Mouse (Mus musculus): ENCODE data around the gene Srrt.

Gene Srrt

DNA sequence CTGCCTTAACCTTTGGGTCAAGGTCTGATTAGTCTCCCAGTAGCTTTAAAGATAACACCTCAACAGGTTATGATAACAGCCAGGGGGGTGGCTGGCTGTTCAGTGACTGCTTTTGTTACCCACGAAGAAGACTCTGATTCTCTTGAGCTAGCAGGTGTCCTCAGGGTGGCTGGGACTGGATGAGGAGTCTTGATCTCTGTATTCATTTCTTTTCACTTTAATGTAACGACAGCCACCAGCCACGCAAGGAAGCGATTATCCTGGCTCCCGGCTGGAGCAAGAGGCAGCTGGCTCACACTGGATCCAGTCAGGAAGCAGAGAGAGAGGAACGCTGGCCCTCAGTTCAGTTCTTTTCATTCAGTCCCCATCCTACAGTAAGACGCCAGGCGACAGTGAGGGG is 29.7 kb upstream of the Srrt start:
- no peak for DNase-seq

DNA sequence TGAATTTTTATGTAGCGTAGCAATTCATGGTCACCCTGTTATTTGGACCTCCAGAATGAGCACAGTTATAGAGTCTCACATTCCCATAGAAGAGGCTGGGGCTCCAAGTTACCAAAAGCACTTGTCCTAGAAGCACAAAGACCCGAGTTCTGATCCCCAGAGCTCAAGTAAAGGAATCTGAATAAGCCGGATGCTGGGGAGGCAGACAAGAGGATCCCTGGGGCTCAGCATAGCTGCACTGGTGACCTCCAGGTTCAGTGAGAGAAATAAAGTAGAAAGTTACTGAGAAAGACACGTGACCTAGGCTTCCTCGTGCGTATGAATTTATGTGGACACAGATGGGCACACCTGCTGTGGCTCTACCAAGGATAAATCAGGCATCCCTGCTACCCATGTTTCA is 27.6 kb upstream of the Srrt start:
- DNase-seq = no peak

DNA sequence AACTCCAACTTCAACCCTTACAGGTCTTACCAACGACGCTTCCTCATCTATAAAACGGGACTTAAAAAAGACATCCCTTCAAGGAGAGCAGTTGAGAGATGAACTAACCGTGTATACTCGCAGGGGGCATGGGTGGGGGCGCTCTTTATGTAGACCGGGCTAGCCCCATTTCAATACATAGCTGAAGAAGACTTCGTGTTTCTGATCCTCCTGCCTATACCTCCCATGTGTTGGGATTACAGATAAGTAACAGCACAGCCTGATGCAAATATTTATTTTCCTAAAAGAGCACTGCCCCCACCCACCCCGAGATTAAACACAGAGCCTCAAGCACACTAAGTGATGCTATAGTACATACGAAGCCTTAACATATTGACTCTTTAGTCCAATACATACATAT is 26.8 kb upstream of the Srrt start:
- DNase-seq = no peak

DNA sequence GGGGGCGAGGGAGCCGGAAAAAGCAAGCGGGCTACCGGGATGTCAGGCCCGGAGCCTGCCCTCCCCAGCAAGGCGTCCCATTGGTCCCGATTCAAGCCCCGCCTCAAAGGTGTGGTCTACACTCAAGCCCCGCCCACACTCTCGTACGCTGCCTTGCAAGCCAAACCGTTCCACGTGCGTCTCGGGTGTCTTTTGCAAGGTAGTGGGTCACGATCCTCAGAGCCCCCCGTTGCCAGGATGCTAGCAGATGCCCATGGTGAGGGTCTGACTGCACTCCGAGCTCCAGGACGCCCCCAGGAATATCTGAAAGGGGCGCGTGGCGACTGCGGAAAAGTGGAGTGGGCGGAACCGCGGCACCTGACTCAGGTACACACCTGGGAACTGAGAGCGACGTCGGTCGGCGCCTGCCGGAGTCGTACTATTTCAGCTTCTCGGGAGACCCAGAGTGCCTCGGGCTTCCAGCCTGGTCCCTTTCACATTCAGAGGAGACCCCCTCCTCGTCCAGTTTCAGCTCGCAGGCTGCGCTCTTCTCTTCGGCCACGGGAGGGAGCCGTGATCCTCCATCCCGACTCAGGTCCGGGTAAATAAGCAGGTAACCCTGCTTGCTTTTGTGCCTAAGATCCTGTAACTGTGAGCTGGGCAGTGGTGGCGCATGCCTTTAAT is 26.2 kb upstream of the Srrt start, which contains the start of gene Slc12a9:
Gene Slc12a9, minus strand, starts transcription at position 86 of the 663 bp plus-strand sequence.
- DNase-seq = peak; percentile 94

DNA sequence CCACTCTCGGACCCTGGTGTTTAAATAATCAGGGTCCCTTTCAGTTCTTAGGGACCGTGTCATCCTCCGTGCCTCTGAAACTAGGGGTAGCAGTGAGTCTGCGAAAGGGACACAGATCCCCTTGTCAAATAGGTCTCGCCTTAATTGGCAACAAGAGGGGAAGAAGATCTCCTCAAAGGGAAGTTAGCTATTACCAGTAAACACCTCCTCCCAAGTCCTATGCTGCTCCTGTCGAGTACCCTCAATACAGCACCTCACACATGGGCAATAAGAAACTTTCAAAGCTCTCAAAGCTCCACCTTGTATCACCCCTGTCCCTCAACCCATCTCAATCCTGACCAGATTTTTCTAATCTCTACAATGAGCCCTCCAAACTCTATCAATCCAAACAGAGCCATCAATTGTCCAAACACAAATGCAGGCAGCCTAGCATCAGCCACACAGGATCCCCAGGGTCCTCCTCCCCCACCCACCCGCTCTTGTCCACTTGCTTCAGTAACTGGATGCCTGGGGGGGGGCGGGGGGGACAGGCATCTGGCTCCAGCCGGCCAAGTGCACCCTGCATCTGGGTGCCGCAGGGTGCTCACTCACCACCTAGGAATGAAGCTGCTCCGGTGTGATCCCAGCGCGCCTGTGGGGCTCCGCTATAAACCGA is 25.5 kb upstream of the Srrt start:
- no peak for DNase-seq

DNA sequence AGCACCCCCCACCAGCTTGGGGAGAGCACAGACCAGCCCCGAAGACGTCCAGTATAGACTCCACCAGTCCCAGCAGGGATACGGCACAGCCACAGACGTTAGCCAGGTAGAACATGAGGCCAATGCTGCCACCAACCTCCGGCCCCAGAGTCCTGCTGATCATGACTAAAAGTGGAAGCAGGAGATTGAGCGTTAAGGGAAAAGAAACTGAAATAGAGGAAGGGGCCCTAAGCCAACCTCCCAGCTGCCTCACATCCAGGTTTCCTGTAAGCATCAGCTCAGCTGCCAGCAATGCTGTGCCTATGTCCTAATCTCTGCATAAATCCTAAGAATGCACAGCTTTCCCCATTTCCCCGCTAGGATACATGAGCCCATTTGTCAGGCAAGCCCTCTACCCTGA is 23.4 kb upstream of the Srrt start:
- DNase-seq = no peak

DNA sequence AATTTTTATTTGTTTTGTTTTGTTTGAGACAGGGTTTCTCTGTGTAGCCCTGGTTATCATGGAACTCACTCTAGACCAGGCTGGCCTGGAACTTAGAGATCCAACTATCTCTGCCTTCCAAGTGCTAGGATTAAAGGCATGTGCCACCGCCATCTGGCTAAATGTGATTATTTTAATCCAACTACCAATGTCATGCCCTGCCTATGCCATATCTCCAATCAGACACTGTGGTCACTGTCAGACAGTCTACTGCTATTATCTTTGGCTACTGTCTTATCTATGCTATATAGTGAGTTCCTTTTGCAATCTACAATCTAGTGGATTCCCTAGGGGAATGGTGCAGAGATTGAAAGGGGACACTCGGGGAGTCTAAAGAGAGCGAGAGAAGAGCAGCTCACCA is 13.5 kb upstream of the Srrt start:
- DNase-seq = no peak

DNA sequence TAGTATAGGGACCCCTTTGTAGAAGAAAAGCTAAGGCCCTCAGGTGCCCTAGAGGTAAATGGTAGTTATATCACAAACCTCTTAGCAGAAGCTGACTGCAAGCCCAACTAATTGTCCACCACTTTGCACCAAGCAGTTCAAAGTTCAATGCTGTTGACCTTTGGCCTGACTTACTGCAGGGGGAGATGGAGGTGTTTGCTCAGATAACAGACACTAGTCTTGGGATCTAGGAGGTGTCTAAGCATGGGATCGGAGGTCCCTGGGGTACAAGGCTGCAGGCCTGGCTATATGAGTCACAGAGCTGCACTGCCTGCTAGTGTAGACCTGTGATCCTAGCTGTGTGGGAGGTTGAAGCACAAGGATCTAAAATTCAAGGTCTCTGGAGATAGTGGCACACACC is 11.1 kb upstream of the Srrt start:
- DNase-seq = no peak

DNA sequence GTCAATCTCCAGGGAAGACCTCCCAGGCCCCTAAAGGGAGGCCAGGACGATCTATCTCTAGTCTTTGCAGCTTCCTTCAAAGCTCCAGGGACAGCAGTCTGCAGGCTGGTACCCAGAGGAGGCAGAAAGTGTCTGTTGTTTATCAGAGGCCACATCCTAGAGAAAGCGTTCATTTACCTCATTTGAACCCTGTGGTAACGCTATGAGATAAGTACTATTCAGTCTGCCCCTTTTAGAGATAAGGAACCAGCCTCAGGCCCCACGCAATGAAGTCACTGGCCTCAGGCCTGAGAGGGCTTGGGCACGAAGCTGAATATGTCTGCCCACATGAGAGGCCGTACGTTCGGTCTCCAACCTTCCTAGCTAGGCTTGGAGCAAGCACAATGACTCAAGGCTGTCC is 9.9 kb upstream of the Srrt start:
- DNase-seq = no peak

DNA sequence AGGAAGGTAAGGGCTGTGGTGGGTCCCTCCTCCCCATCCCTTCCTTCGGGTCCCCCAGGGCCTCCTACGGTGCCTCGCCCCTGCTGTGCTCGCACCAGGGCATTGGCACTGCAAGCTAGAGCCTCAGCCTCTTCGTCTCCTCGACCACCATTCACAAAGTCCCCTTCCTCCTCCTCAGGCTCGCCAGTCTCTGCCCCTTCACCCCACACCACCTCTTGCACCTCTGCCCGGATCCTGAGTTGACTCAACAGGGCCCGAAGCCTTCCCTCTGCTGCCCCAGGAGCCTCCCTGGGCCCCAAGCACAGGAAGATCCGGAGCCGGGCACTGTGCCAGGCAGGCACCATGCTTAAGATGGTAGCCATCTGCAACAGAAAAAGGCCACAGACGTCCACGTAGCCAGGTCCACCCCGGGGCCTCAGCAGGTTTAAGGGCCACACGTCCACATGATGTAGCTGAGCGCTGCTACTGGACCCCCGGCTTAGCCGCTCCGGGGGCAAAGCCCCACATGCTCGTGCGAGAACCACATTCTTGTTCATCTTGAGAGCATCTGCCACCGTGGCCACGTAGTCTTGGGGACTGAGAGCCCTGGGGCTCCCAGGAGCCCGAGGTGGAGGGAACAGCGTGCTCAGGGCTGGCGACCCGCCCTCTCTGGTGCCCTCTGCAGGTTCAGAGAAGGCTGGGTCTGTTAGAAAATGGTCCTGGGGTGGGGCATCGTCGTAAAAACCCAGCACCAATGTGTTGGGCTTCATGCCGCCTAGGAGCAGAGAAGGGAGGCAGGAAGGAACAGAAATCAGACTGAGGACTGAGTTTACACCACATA is 7.8 kb upstream of the Srrt start:
- DNase-seq = peak; percentile 52

DNA sequence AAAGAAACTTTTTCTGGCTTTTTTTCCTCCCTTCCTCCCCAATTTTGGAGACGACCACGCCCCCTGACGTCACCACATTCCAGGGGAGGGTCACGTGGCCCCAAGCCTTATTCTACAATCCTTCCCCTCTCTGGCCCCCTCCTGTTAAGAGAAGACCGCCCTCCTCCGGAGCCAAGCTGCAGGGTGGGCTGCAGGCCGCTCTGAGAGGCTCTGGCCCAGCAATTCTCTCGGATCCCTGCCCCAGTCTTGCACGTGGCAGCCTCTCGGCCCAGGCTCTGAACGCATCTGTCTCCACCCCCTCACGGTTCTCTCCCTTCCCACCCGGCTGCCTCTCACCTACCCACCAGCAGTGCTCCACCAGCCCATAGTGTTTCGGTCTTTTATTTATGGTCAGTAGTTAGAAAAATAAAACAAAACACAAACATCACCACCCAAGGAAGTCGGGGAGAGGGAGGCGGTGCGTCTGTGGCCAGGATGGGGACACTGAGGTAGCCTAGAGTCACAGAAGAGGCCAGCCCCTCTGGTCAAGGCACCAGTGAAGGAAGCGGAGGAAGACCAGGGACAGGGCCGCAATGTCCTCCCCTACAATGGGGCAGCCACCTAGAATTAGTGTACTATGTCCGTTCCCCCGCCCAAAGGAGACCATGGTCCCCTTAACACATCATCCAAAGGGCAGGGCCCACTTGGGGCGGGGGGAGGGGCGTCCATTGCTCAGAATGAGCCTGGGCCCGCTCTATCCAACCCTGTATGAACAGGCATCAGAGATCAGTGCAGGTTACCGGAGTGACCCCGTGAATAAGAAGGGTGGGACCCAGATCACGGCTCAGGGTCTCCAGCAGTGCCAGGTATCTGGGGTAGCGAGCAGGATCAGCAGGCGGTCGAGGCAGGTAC is 7.0 kb upstream of the Srrt start, which contains the start of gene Trip6:
Gene Trip6, minus strand, starts transcription at position 212 of the 891 bp plus-strand sequence.
- peak; percentile 79 for DNase-seq

DNA sequence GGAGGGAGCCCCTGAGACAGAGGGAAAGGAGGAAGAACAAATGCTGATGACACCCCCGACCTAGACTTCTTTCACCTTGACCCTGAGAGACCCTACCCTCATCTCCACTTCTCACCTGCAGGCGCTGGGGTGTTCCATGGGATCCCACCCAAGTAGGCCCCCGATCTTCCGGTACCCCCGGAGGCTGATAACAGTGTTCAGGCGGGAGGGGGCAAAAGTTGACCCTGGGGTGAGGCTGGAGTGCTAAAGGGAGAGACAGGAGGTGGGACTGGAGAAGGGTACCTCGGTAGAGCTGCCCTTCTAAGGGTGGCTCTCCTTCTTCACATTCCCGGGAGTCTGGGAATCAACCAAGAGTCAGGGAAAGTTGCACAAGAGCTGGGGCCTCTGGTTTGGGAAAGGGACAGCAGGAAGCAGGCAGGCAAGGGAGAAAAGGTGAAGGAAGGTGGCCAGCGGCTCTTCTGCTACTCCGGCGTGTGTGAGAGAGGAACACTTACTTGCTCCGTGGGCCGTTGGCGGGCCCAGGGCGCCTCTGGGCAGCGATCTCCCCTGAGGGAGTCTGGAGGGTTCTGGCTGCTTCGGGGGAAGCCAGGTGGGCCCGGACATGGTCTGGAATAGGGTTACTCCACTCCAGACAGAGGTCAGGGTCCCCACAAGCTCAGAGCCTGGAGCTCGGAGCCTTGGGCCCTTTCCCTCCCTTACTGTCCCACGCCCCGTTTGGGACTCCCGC is 6.2 kb upstream of the Srrt start:
- DNase-seq = no peak

DNA sequence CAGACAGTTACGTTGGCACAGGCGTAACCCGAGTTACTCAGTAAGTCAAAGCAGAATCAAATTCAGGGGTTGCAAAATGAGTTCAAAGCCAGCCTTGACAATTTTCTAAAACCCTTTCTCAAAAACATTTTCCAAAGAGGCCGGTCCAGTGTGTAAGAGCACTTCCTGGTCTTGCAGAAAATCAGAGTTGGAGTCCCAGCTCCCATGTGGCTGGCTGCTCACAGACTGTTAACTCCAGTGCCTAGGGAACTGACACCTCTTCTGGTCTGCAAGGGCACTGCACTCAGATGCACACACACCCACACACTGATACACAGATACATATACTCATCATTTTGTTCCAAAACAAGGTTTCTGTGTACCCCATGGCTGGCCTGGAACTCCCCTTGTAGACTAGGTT is 882 bp upstream of the Srrt start:
- DNase-seq = no peak

DNA sequence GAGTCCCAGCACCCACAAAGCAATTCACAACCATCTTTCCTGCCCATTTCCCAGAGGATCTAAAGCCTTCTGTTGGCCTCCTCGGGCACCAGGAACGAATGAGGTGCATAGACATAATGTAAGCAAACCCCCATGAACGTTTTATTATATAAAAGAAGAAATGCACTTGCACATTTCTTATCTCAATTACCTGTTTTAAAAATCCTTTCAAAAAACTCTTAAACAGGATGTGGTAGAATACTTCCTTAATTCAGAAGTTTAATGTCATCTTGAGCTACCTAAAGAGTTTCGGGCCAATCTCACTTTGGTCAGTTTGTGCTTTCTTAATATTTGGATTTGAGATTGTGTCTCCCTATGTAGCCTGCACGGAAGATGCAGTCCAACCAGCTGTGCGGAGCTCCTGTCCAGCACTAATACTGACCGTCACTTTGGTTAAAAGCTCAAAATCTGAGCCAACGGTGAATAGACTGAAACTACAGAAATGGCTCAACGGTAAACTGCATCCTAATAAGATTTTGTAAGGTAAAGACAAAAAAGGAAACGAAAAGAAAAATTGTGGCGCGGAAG is 952 bp downstream of the Srrt start:
- no peak for DNase-seq

DNA sequence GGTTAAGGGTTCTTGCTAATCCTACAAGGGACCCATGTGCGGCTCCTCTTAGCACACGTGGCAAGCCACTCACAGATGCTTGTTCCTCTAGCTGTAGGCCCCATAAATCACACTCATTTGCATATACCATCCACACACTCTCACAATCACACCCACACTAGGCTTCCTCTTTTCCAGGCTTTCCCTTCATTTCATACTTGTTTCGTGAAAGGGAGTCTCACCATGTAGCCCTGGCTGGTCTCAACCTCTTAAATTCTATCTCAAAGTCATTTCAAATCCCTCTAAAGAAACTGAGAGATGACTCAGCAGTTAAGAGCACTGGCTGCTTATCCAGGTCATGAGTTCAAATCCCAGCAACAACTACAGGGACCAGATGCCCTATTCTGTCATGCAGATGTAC is 1.7 kb downstream of the Srrt start:
- no peak for DNase-seq

DNA sequence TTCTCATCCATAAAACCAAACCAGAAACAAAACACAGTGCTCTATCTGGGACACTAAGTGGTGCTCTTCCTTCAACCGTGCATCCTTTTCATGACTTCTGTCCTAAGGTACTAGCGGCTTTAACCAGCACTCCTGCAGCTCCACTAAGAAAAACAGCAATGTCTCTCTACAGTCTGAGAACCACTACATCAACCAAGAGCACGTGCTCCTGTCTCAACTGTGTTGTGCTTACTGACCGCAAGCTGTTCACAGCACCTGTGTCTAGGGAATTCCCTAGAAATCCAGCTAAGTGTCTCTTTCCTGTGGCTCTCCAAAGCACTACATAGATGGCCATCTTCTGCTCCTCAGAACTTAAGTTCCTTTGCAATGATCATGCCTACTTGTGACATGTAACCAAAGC is 2.7 kb downstream of the Srrt start:
- no peak for DNase-seq

DNA sequence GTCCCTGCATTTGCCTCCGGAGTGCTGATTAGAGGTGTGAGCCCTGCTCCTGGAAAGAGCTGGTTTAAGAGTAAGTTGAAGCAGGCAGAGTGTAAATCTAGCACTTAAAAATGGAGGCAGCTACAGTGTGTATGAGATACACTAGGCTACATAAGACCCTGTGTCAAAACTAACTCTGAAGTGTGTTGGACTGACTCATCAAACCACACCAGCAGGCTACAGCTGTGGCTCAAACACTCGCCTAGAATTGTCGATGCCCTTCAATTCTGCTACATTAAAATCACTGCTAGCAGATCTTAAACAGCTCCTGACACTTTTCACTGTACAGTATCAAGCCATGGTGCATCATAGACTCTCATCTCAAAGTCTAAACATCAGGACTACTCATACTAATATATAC is 3.3 kb downstream of the Srrt start:
- no peak for DNase-seq

DNA sequence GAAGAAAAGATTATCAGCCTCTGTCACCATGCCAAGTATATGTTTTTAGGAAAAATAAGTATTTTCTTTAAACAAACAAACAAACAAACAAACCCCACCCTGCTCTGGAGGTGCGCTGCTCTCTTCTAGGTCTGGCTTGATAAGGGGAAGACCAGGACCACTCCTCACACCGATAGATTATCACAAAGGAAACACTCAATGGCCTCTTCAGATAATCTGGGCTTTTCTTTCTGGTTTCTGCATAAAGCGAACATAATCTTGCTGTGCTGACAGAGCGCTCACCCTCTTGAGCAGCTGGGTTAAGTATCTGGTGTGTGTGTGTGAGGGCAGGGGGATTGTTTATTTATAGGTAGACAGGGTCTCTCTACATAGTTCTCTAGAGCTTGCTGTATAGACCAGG is 3.9 kb downstream of the Srrt start:
- DNase-seq = no peak

DNA sequence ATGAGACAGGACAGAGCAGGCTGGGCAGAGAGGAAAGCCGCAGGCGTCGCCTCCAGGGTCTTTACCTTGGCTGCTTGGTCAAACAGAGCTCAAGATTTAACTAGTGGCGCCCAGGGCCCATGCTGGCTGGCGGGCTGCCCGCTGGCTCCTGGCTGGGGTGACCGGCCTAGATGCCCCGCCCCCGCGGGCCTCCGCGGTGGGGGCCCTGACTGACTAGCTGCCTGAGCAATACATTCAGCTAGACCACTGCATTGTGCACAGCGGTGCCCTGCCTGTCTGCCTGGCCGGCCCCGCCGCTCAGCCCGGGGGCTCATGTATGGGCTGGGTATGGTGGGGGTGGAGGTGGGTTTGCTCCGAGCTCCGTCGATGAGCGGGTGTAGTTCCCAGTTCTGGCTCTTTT is 6.2 kb downstream of the Srrt start:
- DNase-seq = peak; percentile 59

DNA sequence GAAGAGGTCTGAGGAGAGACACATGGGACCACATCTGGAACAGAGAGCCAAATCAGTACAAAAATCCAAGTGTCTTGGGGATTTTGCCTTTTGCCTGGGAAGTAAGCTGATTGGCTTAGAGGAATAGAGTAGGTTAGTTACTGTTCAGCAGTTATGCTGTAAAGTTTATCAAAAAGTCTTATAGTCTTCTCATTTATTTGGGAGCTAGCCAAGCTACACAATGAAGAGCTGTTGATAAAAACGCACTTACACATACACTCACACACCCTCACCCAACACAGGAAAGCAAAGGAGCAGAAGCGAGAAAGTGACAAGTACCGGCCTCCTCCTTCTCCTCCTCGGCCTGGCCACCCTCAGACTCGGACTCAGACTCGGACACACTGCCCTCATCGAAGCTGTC is 8.2 kb downstream of the Srrt start:
- no peak for DNase-seq

DNA sequence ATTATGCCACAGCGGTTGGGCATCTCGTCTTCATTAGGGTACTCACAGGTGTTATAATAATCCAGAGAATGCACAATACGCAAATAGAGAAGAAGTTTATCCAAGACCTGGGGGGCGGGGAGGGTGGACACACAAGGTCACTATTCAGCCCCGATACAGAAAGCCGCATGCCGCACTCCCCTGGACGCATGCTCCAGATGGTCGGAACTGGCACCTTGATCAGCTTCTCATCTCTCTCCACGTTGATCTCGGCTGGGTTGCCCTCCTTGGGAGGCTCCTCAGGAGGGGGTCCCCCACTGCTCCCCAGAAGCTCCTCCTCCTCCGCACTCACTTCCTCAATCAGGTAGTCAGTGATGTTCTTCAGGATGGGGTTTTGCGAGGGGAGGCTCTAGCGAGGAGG is 10.3 kb downstream of the Srrt start:
- no peak for DNase-seq

DNA sequence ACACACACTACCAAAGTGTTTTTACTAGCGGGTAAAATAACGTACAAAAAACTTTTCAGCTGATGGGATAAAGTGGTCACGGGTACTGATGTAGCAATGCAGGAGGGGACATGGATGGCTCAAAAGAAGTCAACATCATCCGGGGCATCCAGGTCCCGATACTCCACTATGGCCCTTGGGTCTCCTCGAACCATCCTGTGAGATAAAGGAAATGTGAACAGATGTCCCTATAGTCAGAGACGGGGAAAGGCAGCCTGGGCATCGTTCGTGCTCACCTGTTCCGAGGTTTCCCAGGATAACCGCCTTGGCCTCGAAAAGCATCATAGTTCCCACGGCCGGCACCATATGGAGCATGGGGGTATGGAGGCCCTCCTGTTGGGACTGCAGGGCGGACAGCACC is 11.8 kb downstream of the Srrt start:
- no peak for DNase-seq
